Mouse (Mus musculus) kidney, embryonic 15.5 days (tissue): Measurements from ENCODE around the gene Dll4. TPM values are rescaled to one million over a fixed set of nuclear protein-coding genes. Genes with fewer than 3 reads are reported as not detected.

Experiments used
- ATAC-seq: fragments of 200-750 bp; cut with Nextera tagmentation; replicated peaks from 2 replicates; pipeline ENCODE4 v1.8.0; 2017; ENCODE audit warnings: moderate TSS enrichment; ENCODE audit not compliant: low FRiP score
- H3K27ac ChIP-seq: fragments of 300-500 bp; sonication (generic); 2 replicates; pipeline ENCODE4 v1.5.1; 2015; ENCODE audit warnings: mild to moderate bottlenecking, inconsistent platforms
- H3K27me3 ChIP-seq: fragments of 300-500 bp; sonication (generic); 2 replicates; pipeline ENCODE4 v1.6.1; 2015; ENCODE audit warnings: inconsistent platforms
- H3K36me3 ChIP-seq: fragments of 300-500 bp; sonication (generic); 2 replicates; pipeline ENCODE4 v1.6.1; 2015; ENCODE audit warnings: inconsistent platforms
- H3K4me1 ChIP-seq: fragments of 300-500 bp; sonication (generic); 2 replicates; pipeline ENCODE4 v1.6.1; 2015; ENCODE audit warnings: inconsistent platforms
- H3K4me2 ChIP-seq: fragments of 300-500 bp; sonication (generic); 2 replicates; pipeline ENCODE4 v1.6.1; 2015; ENCODE audit warnings: moderate library complexity, mild to moderate bottlenecking, inconsistent platforms
- H3K4me3 ChIP-seq: fragments of 300-500 bp; sonication (generic); replicated peaks from 2 replicates; pipeline ENCODE4 v1.5.1; 2015; ENCODE audit warnings: mild to moderate bottlenecking, inconsistent platforms
- H3K9ac ChIP-seq: fragments of 300-500 bp; sonication (generic); 2 replicates; pipeline ENCODE4 v1.6.1; 2015; ENCODE audit warnings: mild to moderate bottlenecking, inconsistent platforms
- H3K9me3 ChIP-seq: fragments of 300-500 bp; sonication (generic); replicated peaks from 2 replicates; pipeline ENCODE4 v1.6.1; 2016; ENCODE audit warnings: inconsistent platforms
- WGBS: fragments of 180-500 bp; shearing (Covaris S2); methylation state at CpG from one replicate; pipeline ENCODE4 v1.1.7; 2015; ENCODE audit warnings: mixed read lengths; 5-methylcytosine and 5-hydroxymethylcytosine counted together
- polyA plus RNA-seq: library from polyadenylated mRNA; unstranded; fragments of >200 nt; fragmentation: Nextera tagmentation; extraction: Ambion mirVana; gene quantifications from 2 replicates; pipeline ENCODE4 v1.2.1, GENCODE M21; 2015

Dll4 gene
- polyA plus RNA-seq, 1 experiment from 2014 or later = 10.5 TPM

GRCm38 (mm10) chr2:119327102-119327480 is 1.5 kb downstream of the Dll4 start:
- Histone ChIP-seq H3K27me3 (peaks cover 96% of the 10 kb centered on the region), H3K4me1 (peaks cover 62% of the 10 kb centered on the region), H3K27ac (0 out of 2 replicates have a peak overlapping the region, but pooled peaks have one; percentile 29), H3K4me2 (peak overlapping the region; percentile 85), H3K4me3 (peak overlapping the region; percentile 52), H3K9ac (peak overlapping the region; percentile 45), H3K36me3 (no peaks in the 10 kb centered on the region), H3K9me3 (no peaks in the 10 kb centered on the region)
- WGBS = under 1% methylated on average over 30 of the region's 30 CpGs
- no peak for ATAC-seq

- peaks cover 90% of the 10 kb centered on the region for H3K27me3 ChIP-seq
- H3K4me3 ChIP-seq = peak overlapping the region; percentile 52
- WGBS = 16% methylated on average over 11 of the region's 11 CpGs
- no peak for ATAC-seq
- H3K27ac ChIP-seq = peak overlapping the region; percentile 29
- no peaks in the 10 kb centered on the region for H3K36me3 ChIP-seq
- peak overlapping the region; percentile 85 for H3K4me2 ChIP-seq
- peak overlapping the region; percentile 25; the same call in 1 of the 2 replicates for H3K9ac ChIP-seq
- peaks cover 53% of the 10 kb centered on the region for H3K4me1 ChIP-seq
- H3K9me3 ChIP-seq = no peaks in the 10 kb centered on the region
Observed at GRCm38 (mm10) chr2:119327942-119328526, 2.5 kb downstream of the Dll4 start.

- Histone ChIP-seq H3K36me3 (no peaks in the 10 kb centered on the region), H3K9me3 (no peaks in the 10 kb centered on the region), H3K27me3 (peaks cover 84% of the 10 kb centered on the region), H3K27ac (no peak overlapping the region), H3K9ac (no peak overlapping the region), H3K4me3 (peak overlapping the region; percentile 52), H3K4me1 (peaks cover 50% of the 10 kb centered on the region), H3K4me2 (peak overlapping the region; percentile 85)
- WGBS = 41% methylated on average over 5 of the region's 5 CpGs
- no peak for ATAC-seq
Observed at GRCm38 (mm10) chr2:119328546-119328945, 3.0 kb downstream of the Dll4 start.

GRCm38 (mm10) chr2:119329123-119329817 is 3.7 kb downstream of the Dll4 start:
- H3K4me3 ChIP-seq = peak overlapping the region; percentile 52
- no peaks in the 10 kb centered on the region for H3K36me3 ChIP-seq
- H3K9me3 ChIP-seq = no peaks in the 10 kb centered on the region
- H3K4me1 ChIP-seq = peaks cover 43% of the 10 kb centered on the region
- ATAC-seq = no peak
- no peak overlapping the region for H3K9ac ChIP-seq
- H3K4me2 ChIP-seq = peak overlapping the region; percentile 85
- peaks cover 77% of the 10 kb centered on the region for H3K27me3 ChIP-seq
- 41% methylated on average over 3 of the region's 3 CpGs for WGBS
- H3K27ac ChIP-seq = no peak overlapping the region

- H3K4me2 ChIP-seq = 0 out of 2 replicates have a peak overlapping the region, but pooled peaks have one; percentile 8
- H3K9ac ChIP-seq = no peak overlapping the region
- peaks cover 27% of the 10 kb centered on the region for H3K4me1 ChIP-seq
- WGBS = 91% methylated on average over 8 of the region's 8 CpGs
- H3K27ac ChIP-seq = no peak overlapping the region
- peaks cover 62% of the 10 kb centered on the region for H3K27me3 ChIP-seq
- no peak overlapping the region for H3K4me3 ChIP-seq
- H3K9me3 ChIP-seq = no peaks in the 10 kb centered on the region
- no peak for ATAC-seq
- H3K36me3 ChIP-seq = no peaks in the 10 kb centered on the region
Observed at GRCm38 (mm10) chr2:119330795-119331194, 5.2 kb downstream of the Dll4 start.

GRCm38 (mm10) chr2:119332177-119332661 is 6.6 kb downstream of the Dll4 start:
- 78% methylated on average over 24 of the region's 24 CpGs for WGBS
- Histone ChIP-seq H3K9ac (no peak overlapping the region), H3K9me3 (no peaks in the 10 kb centered on the region), H3K36me3 (no peaks in the 10 kb centered on the region), H3K4me1 (peaks cover 17% of the 10 kb centered on the region), H3K27me3 (peaks cover 50% of the 10 kb centered on the region), H3K4me3 (no peak overlapping the region), H3K27ac (no peak overlapping the region), H3K4me2 (peak overlapping the region; percentile 28)
- ATAC-seq = no peak

- H3K9me3 ChIP-seq = no peaks in the 10 kb centered on the region
- ATAC-seq = no peak
- H3K4me3 ChIP-seq = no peak overlapping the region
- peak overlapping the region; percentile 27 for H3K4me2 ChIP-seq
- peaks cover 31% of the 10 kb centered on the region for H3K27me3 ChIP-seq
- no peak overlapping the region for H3K9ac ChIP-seq
- H3K4me1 ChIP-seq = peaks cover 22% of the 10 kb centered on the region
- H3K36me3 ChIP-seq = no peaks in the 10 kb centered on the region
- no peak overlapping the region for H3K27ac ChIP-seq
- 43% methylated on average over 1 of the region's 1 CpGs for WGBS
Observed at GRCm38 (mm10) chr2:119334135-119334534, 8.6 kb downstream of the Dll4 start.

- ATAC-seq = no peak
- peak overlapping the region; percentile 27 for H3K4me2 ChIP-seq
Observed at GRCm38 (mm10) chr2:119334964-119335525, 9.5 kb downstream of the Dll4 start.

GRCm38 (mm10) chr2:119335535-119335934 is 10.0 kb downstream of the Dll4 start:
- H3K9ac ChIP-seq = no peak overlapping the region
- no peaks in the 10 kb centered on the region for H3K36me3 ChIP-seq
- no peak for ATAC-seq
- no peak overlapping the region for H3K4me3 ChIP-seq
- no peak overlapping the region for H3K4me2 ChIP-seq
- H3K9me3 ChIP-seq = no peaks in the 10 kb centered on the region
- H3K4me1 ChIP-seq = peaks cover 15% of the 10 kb centered on the region
- no peak overlapping the region for H3K27ac ChIP-seq
- WGBS = 82% methylated on average over 1 of the region's 1 CpGs
- H3K27me3 ChIP-seq = peaks cover 20% of the 10 kb centered on the region

More at GRCm38 (mm10) chr2:119334964-119335525, 9.5 kb downstream of the Dll4 start:
- WGBS = 76% methylated on average over 7 of the region's 7 CpGs
- H3K9me3 ChIP-seq = no peaks in the 10 kb centered on the region
- no peaks in the 10 kb centered on the region for H3K36me3 ChIP-seq
- H3K9ac ChIP-seq = no peak overlapping the region
- peaks cover 17% of the 10 kb centered on the region for H3K4me1 ChIP-seq
- no peak overlapping the region for H3K27ac ChIP-seq
- H3K27me3 ChIP-seq = peaks cover 24% of the 10 kb centered on the region
- H3K4me3 ChIP-seq = no peak overlapping the region

- H3K4me2 ChIP-seq = no peak overlapping the region
- peaks cover 15% of the 10 kb centered on the region for H3K4me1 ChIP-seq
- H3K9ac ChIP-seq = no peak overlapping the region
- H3K4me3 ChIP-seq = no peak overlapping the region
- no peaks in the 10 kb centered on the region for H3K36me3 ChIP-seq
- WGBS = 73% methylated on average over 2 of the region's 2 CpGs
- no peak for ATAC-seq
- H3K27ac ChIP-seq = peak overlapping the region; percentile 42; the same call in 1 of the 2 replicates
- no peaks in the 10 kb centered on the region for H3K9me3 ChIP-seq
- H3K27me3 ChIP-seq = peaks cover 16% of the 10 kb centered on the region
Observed at GRCm38 (mm10) chr2:119336002-119336401, 10.4 kb downstream of the Dll4 start.

GRCm38 (mm10) chr2:119336470-119336869 is 10.9 kb downstream of the Dll4 start:
- Histone ChIP-seq H3K27ac (peak overlapping the region; percentile 72), H3K4me1 (peaks cover 15% of the 10 kb centered on the region), H3K9ac (no peak overlapping the region), H3K36me3 (no peaks in the 10 kb centered on the region), H3K9me3 (no peaks in the 10 kb centered on the region), H3K4me3 (no peak overlapping the region), H3K27me3 (peaks cover 11% of the 10 kb centered on the region), H3K4me2 (peak overlapping the region; percentile 19; the same call in 1 of the 2 replicates)
- 65% methylated on average over 10 of the region's 10 CpGs for WGBS
- no peak for ATAC-seq
